Mouse (Mus musculus) embryo, embryonic 11 days (tissue): Measurements from ENCODE around the gene Uqcr11.

Experiments used
- DNase-seq: peaks from one replicate; pipeline ENCODE4 v3.0.0-alpha.2; 2015

Uqcr11 gene

GRCm38 (mm10) chr10:80371411-80371966 lies 35.1 kb downstream of the Uqcr11 start:
- DNase-seq, result peak; percentile 88

GRCm38 (mm10) chr10:80369995-80370747 lies 36.5 kb downstream of the Uqcr11 start:
- no peak for DNase-seq

- no peak for DNase-seq
Observed at GRCm38 (mm10) chr10:80368392-80368791, 38.2 kb downstream of the Uqcr11 start.

GRCm38 (mm10) chr10:80367954-80368353 lies 38.7 kb downstream of the Uqcr11 start:
- no peak for DNase-seq

GRCm38 (mm10) chr10:80365736-80366135 lies 40.9 kb downstream of the Uqcr11 start:
- no peak for DNase-seq

- no peak for DNase-seq
Observed at GRCm38 (mm10) chr10:80363734-80364133, 42.9 kb downstream of the Uqcr11 start.

- DNase-seq, result peak; percentile 37
Observed at GRCm38 (mm10) chr10:80357994-80358639, 48.5 kb downstream of the Uqcr11 start.

GRCm38 (mm10) chr10:80357336-80357735 lies 49.3 kb downstream of the Uqcr11 start:
- no peak for DNase-seq

GRCm38 (mm10) chr10:80356737-80357136 lies 49.9 kb downstream of the Uqcr11 start:
- DNase-seq, result no peak

GRCm38 (mm10) chr10:80356001-80356682 lies 50.5 kb downstream of the Uqcr11 start, which contains the start of gene Plk5:
Plk5 (plus strand) TSS chr10:80356459.
- peak; percentile 35 for DNase-seq

GRCm38 (mm10) chr10:80355431-80355830 lies 51.2 kb downstream of the Uqcr11 start:
- DNase-seq, result no peak
